Comparison of ENCODE assay signal across 10 mouse cellular contexts in genomic region chr1:121601084-121601483, GRCm38 (mm10). TPM values are rescaled to one million over a fixed set of nuclear protein-coding genes. Genes with fewer than 3 reads are reported as not detected.
A peak's percentile ranks its signal among the peaks of the same experiment; 100 is the strongest.
DNase-seq lines count a peak whose midpoint lies in the region; ATAC-seq and TF ChIP-seq lines count a peak whose summit lies in the region.
"Had no signal": no experiment of that assay in that cellular context is flagged by ENCODE, and none has a peak within 500 bp of the region (broad histone marks: within the 10 kb centered on the region; RNA-seq: fewer than 3 reads in every experiment).

No protein-coding gene starts in this region.

- no peaks in the 10 kb centered on the region for H3K27me3 ChIP-seq in MEL (ENCODE audit: control insufficient read depth in 1 of 2, insufficient read depth in 2 of 2, low read length in 2 of 2)
- H3K27me3 ChIP-seq: stomach, embryonic 15.5 days had no signal

- ATAC-seq in inflammation-experienced regulatory T-cells, adult 6 months, result no peak

- intact Hi-C loops in gastrocnemius, postnatal 14 days (cut with DNase I; ENCODE audit: low total_unique reads), result no loop called here

- no peaks in the 10 kb centered on the region for H3K36me3 ChIP-seq in MEL (ENCODE audit: control insufficient read depth in 1 of 2, insufficient read depth in 2 of 2, low read length in 2 of 2)
- H3K36me3 ChIP-seq: embryonic facial prominence, embryonic 13.5 days; stomach, embryonic 15.5 days had no signal

- H3K9ac ChIP-seq in MEL (ENCODE audit: control insufficient read depth, low read depth, low read length, poor library complexity, severe bottlenecking), result no peak overlapping the region
- H3K9ac ChIP-seq: embryonic facial prominence, embryonic 13.5 days; stomach, embryonic 15.5 days had no signal

- no peaks in the 10 kb centered on the region for H3K4me1 ChIP-seq in MEL (ENCODE audit: control insufficient read depth in 1 of 2, insufficient read depth in 2 of 2, low read length in 2 of 2)
- H3K4me1 ChIP-seq: embryonic facial prominence, embryonic 13.5 days; stomach, embryonic 15.5 days had no signal

- H3K4me3 ChIP-seq in MEL (ENCODE audit: control insufficient read depth in 1 of 2, insufficient read depth in 1 of 2, low read depth in 2 of 2, low read length in 2 of 2), result no peak overlapping the region
- H3K4me3 ChIP-seq: embryonic facial prominence, embryonic 13.5 days; stomach, embryonic 15.5 days had no signal

- TF ChIP-seq CTCF in MEL (IDR thresholded peaks at IDR 0.05 in 2 of 3, conservative IDR thresholded peaks at IDR 0.05 in 1 of 3; ENCODE audit: control insufficient read depth in 1 of 3, insufficient read depth in 1 of 3, low read depth in 2 of 3, low read length in 3 of 3, poor library complexity in 1 of 3, severe bottlenecking in 1 of 3), result peak; percentile 17 to 41 (median 27); a peak in 4 of 6 replicates

- H3K9me3 ChIP-seq in MEL (replicated peaks; ENCODE audit: insufficient read depth, low read length), result no peaks in the 10 kb centered on the region
- H3K9me3 ChIP-seq: embryonic facial prominence, embryonic 13.5 days; stomach, embryonic 15.5 days had no signal

- peak; percentile 9 for DNase-seq in kidney, adult 9 months
- DNase-seq in kidney, adult 8-10 months, result no peak
- DNase-seq in A20 (ENCODE audit: low read depth, low spot score) (peak; percentile 59), MEL (ENCODE audit: low read depth, low spot score) (peak; percentile 30)
- peak; percentile 68 for DNase-seq in forelimb bud, embryonic 11.5 days (ENCODE audit: low read depth, low spot score)
- DNase-seq in urinary bladder, postnatal 4 days (ENCODE audit: low spot score in 2 of 2), result no peak
- no peak for DNase-seq in gastrocnemius, postnatal 14 days

- H3K27ac ChIP-seq in MEL (ENCODE audit: control insufficient read depth, low read depth, low read length), result no peak overlapping the region
- H3K27ac ChIP-seq: embryonic facial prominence, embryonic 13.5 days; stomach, embryonic 15.5 days had no signal

- no peak for TF ChIP-seq POLR2A in MEL (IDR thresholded peaks at IDR 0.05; ENCODE audit: control insufficient read depth in 1 of 2, insufficient read depth in 1 of 2, low read depth in 1 of 2, low read length in 2 of 2, poor library complexity in 1 of 2)

- no peaks in the 10 kb centered on the region for H3K79me2 ChIP-seq in MEL (ENCODE audit: control insufficient read depth, insufficient read depth, low read length, poor library complexity)

- TF ChIP-seq RAD21 in MEL (IDR thresholded peaks at IDR 0.05; ENCODE audit: low read depth, low read length), result peak; percentile 29

- TF ChIP-seq EP300 in MEL (IDR thresholded peaks at IDR 0.05; ENCODE audit: low read depth in 1 of 2, low read length in 2 of 2), result no peak

TF ChIP-seq in MEL, 35 proteins besides CTCF, POLR2A, EP300 and RAD21:
- TF ChIP-seq MYC (IDR thresholded peaks at IDR 0.05; ENCODE audit: low read depth, low read length) (no peak), NRF1 (IDR thresholded peaks at IDR 0.05; ENCODE audit: insufficient read depth, low read depth, low read length, poor library complexity, severe bottlenecking) (no peak), ZKSCAN1 (IDR thresholded peaks at IDR 0.05; ENCODE audit: low read depth, low read length) (no peak), ZNF384 (IDR thresholded peaks at IDR 0.05; ENCODE audit: low read depth, low read length) (no peak), POLR2AphosphoS5 (IDR thresholded peaks at IDR 0.05; ENCODE audit: borderline replicate concordance, low read depth, low read length) (no peak), MEF2A (IDR thresholded peaks at IDR 0.05; ENCODE audit: extremely low read depth, insufficient replicate concordance, low read depth, low read length, poor library complexity, severe bottlenecking) (no peak), TCF12 (IDR thresholded peaks at IDR 0.05; ENCODE audit: low read depth, low read length) (no peak), MAX (IDR thresholded peaks at IDR 0.05; ENCODE audit: low read length) (no peak), KAT2A (conservative IDR thresholded peaks at IDR 0.05; ENCODE audit: low read depth, low read length) (no peak), TBP (IDR thresholded peaks at IDR 0.05; ENCODE audit: low read depth, low read length) (no peak), NELFE (IDR thresholded peaks at IDR 0.05; ENCODE audit: low read depth, low read length) (no peak)
TF ChIP-seq in MEL: peak in this region for 0.

RNA-seq across cellular contexts. Expression of gene Ddx18, which starts 33.3 kb away (rescaled TPM):
- total RNA-seq in MEL (2012; rRNA removed), result 119 and 125 TPM in 2 replicates
- 100 to 1,000 TPM in 1 of 2 experiments, not detected in 1; 185 TPM for polyA plus RNA-seq in MEL (2012; ENCODE audit: insufficient read depth in 1 of 2, insufficient read length in 2 of 2, low read depth in 1 of 2, low replicate concordance in 2 of 2, missing spikeins in 1 of 2)
- polyA plus RNA-seq in inflammation-experienced regulatory T-cells, adult 6 months (2017; shearing (Covaris generic)), result 100 to 1,000 TPM in 1 of 3 experiments, 10 to 100 TPM in 2; 58.0 to 108 (median 66.5) TPM
- 10 to 100 TPM; 15.4 to 17.7 TPM for total RNA-seq in gastrocnemius, postnatal 14 days (2021)

Comparison
In these comparisons a context has a peak if more than half of its experiments do, and no peak if none do; other contexts are left out.
1. DNase-seq: peak in kidney, adult 9 months (single experiment), A20 (single experiment), MEL (single experiment) and forelimb bud, embryonic 11.5 days (single experiment); none in kidney, adult 8-10 months (0 of 2), urinary bladder, postnatal 4 days (0 of 2) and gastrocnemius, postnatal 14 days (single experiment).